Mouse (Mus musculus) G1E (cell line): ENCODE data around the gene Pfdn4. TPM values are rescaled to one million over a fixed set of nuclear protein-coding genes. Genes with fewer than 3 reads are reported as not detected.

Experiments
- ATAC-seq: 2 replicates; pipeline ENCODE4 v1.8.0; 2016; ENCODE audit warnings: mild to moderate bottlenecking; ENCODE audit not compliant: insufficient number of reproducible peaks, poor library complexity, low FRiP score, severe bottlenecking; ENCODE audit errors: extremely low read depth
- DNase-seq: peaks from one replicate; pipeline ENCODE4 v3.0.0; 2012; ENCODE audit warnings: low spot score
- H3K27me3 ChIP-seq: 2 replicates; pipeline ENCODE4 v1.6.1; 2012; ENCODE audit warnings: mild to moderate bottlenecking, low read length, inconsistent platforms; ENCODE audit not compliant: insufficient read depth
- H3K36me3 ChIP-seq: replicated peaks from 2 replicates; pipeline ENCODE3; 2012; ENCODE audit warnings: mild to moderate bottlenecking, inconsistent platforms
- H3K4me1 ChIP-seq: 2 replicates; pipeline ENCODE4 v1.6.1; 2012; ENCODE audit warnings: low read depth, low read length, inconsistent platforms, mixed read lengths; ENCODE audit not compliant: insufficient read depth
- H3K4me3 ChIP-seq: 2 replicates; pipeline ENCODE4 v1.5.1; 2012; ENCODE audit warnings: low read depth, mild to moderate bottlenecking, inconsistent platforms, low read length, moderate library complexity, mixed read lengths
- H3K9me3 ChIP-seq: replicated peaks from 2 replicates; pipeline ENCODE4 v1.6.1; 2012; ENCODE audit warnings: inconsistent platforms
- CTCF ChIP-seq: IDR thresholded peaks from 2 replicates; pipeline ENCODE4 v1.5.1; 2012; ENCODE audit warnings: low read depth, low read length, inconsistent platforms, mixed read lengths
- GATA1 ChIP-seq: IDR thresholded peaks from 2 replicates; pipeline ENCODE4 v1.6.1; 2012; ENCODE audit warnings: borderline replicate concordance, low read length, inconsistent platforms, mixed read lengths
- GATA2 ChIP-seq: IDR thresholded peaks from 2 replicates; pipeline ENCODE4 v1.6.1; 2012; ENCODE audit warnings: low read depth, low read length, inconsistent platforms, borderline replicate concordance
- POLR2AphosphoS5 ChIP-seq: IDR thresholded peaks from 2 replicates; pipeline ENCODE4 v1.6.1; 2012; ENCODE audit warnings: low read depth, low read length, inconsistent platforms; ENCODE audit not compliant: insufficient replicate concordance
- TAL1 ChIP-seq: conservative IDR thresholded peaks from 2 replicates; pipeline ENCODE4 v1.6.1; 2012; ENCODE audit warnings: low read depth, low read length, inconsistent platforms, mixed read lengths
- polyA plus RNA-seq: library from polyadenylated mRNA; stranded (reverse); fragments of >175 nt; gene quantifications from 2 replicates; pipeline ENCODE4 v1.2.3, GENCODE M21; 2012
- total RNA-seq, 2 experiments: library from RNA; stranded (forward) in 1 of 2; stranded (reverse) in 1 of 2; fragments of 200-1000 nt in 1 of 2; fragments of >200 nt in 1 of 2; fragmentation: Nextera tagmentation in 1 of 2; gene quantifications; 2 replicates each; pipeline ENCODE4 v1.2.3; 2014 to 2017

Gene Pfdn4
- total and polyA plus RNA-seq, 3 experiments = 7.5 to 87.9 (median 41.2) TPM

- TF ChIP-seq POLR2AphosphoS5 = no peak
- no peak for TF ChIP-seq GATA1
- no peak for TF ChIP-seq GATA2
- no peak for TF ChIP-seq TAL1
- no peak for TF ChIP-seq CTCF
- peaks cover 54% of the 10 kb centered on the region for H3K9me3 ChIP-seq
- no peak overlapping the region for H3K4me3 ChIP-seq
- no peaks in the 10 kb centered on the region for H3K4me1 ChIP-seq
- no peaks in the 10 kb centered on the region for H3K36me3 ChIP-seq
- ATAC-seq = no peak
- DNase-seq = no peak
- no peaks in the 10 kb centered on the region for H3K27me3 ChIP-seq
Measured at GRCm38 (mm10) chr2:170476215-170476614, 20.0 kb upstream of the Pfdn4 start.

DNA sequence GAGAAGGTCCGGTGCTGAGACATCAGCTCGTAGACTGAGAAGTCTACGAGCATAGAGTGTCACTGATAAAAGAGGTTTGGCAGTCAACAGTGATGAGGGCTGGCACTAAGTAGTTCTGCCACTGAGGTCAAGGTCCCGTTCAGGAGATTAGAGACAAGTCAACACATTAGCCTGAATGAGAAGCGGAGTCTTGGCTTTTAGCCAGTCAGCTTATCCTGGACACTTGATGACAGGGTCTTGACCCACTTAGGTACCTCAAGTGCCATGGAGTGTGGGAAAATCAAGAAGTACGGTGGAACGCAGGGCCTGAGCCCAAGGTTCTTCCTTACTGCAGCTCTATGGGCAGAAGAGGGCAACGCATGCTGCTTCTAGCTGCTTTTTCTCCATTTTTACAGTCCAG, 19.6 kb upstream of the Pfdn4 start:
- Histone ChIP-seq H3K4me3 (no peak overlapping the region), H3K36me3 (no peaks in the 10 kb centered on the region), H3K27me3 (no peaks in the 10 kb centered on the region), H3K4me1 (no peaks in the 10 kb centered on the region), H3K9me3 (peaks cover 54% of the 10 kb centered on the region)
- TF ChIP-seq CTCF = no peak
- TF ChIP-seq GATA2 = no peak
- TF ChIP-seq POLR2AphosphoS5 = no peak
- TF ChIP-seq TAL1 = no peak
- TF ChIP-seq GATA1 = no peak
- DNase-seq (no peak), ATAC-seq (no peak)

DNA sequence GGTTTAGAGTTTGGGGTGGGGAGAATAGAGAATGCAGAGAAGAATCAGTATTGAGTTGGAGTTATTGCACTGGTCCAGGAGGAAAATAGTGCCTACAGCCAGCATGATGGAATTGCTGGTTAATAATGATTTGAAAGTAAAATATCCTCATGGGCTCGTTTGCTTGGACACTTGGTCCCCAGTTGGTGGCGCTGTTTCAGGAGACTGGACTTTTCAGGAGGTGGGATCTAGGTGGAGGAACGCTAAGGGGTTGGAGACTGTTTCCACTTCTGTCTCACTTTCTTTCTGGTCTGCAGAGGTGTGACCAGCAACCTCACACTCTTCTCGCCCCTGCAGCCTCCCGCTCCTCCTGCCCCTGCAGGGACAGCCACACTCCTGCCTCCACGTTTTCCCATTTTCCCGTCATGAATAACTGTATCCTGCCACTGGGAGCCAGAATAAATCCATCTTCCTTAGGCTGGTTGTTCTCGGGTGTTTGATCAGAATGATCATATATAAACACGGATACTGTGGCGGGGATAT, 14.1 kb upstream of the Pfdn4 start:
- Histone ChIP-seq H3K36me3 (no peaks in the 10 kb centered on the region), H3K4me1 (no peaks in the 10 kb centered on the region), H3K4me3 (no peak overlapping the region), H3K9me3 (peaks cover 62% of the 10 kb centered on the region), H3K27me3 (no peaks in the 10 kb centered on the region)
- ATAC-seq = no peak
- TF ChIP-seq POLR2AphosphoS5 = no peak
- no peak for TF ChIP-seq CTCF
- TF ChIP-seq TAL1 = no peak
- TF ChIP-seq GATA1 = no peak
- no peak for DNase-seq

GRCm38 (mm10) chr2:170483914-170484313, 12.3 kb upstream of the Pfdn4 start:
- ATAC-seq (no peak), DNase-seq (no peak)
- Histone ChIP-seq H3K4me3 (no peak overlapping the region), H3K4me1 (no peaks in the 10 kb centered on the region), H3K27me3 (no peaks in the 10 kb centered on the region), H3K9me3 (peaks cover 71% of the 10 kb centered on the region), H3K36me3 (no peaks in the 10 kb centered on the region)
- no peak for TF ChIP-seq CTCF
- no peak for TF ChIP-seq GATA1

DNA sequence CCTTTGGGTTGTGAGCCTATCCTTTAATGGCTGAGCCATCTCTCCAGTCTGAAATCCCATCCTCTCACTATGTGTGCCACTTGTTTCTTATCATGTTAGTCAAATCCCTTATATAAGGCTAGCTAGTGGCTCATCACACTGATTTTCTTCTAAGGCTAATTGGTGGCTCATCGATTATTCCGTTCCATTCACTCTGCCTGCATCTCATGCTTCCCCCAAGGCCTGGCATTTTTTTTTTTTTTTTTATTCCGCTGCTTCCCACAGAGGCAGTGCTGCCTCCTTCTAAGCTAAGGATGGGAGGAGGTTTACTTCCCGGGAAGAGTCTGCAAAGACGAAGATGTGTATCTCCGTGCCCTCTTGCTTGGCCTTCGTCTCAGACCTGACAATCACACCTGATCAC, 9.0 kb upstream of the Pfdn4 start:
- Histone ChIP-seq H3K27me3 (no peaks in the 10 kb centered on the region), H3K4me3 (no peak overlapping the region), H3K4me1 (no peaks in the 10 kb centered on the region), H3K9me3 (peaks cover 66% of the 10 kb centered on the region), H3K36me3 (no peaks in the 10 kb centered on the region)
- DNase-seq = no peak
- TF ChIP-seq GATA1 = no peak
- TF ChIP-seq POLR2AphosphoS5 = no peak
- no peak for TF ChIP-seq TAL1
- no peak for TF ChIP-seq CTCF
- no peak for TF ChIP-seq GATA2
- no peak for ATAC-seq

DNA sequence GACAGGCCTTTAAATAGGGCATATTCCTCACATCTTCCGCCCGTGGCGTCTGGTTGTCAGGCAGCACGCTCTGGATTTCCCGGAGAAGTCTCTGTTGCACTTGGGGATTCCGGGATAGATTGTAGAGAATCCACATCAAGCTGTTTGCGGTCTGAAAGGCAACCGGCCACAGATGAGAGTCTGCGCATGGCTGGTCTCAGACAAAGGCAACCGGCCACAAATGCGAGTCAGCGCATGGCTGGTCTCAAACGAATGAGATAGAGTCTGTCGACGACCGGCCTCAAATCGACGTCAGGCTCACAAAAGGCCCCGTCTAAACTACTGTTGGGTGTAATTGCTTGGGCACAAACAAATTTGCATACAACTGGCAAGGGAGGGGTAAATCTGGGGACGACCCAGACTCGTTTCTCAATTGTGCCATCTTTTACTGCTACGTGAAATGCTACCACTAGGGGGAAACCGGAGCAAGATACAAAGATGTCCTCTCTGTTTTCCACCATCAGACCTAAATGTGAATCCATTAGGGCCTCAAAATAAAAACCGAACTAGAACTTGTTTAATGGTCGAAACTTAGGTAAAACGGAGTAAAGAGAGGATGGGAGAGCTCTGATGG, 8.2 kb upstream of the Pfdn4 start:
- H3K27me3 ChIP-seq = no peaks in the 10 kb centered on the region
- H3K36me3 ChIP-seq = no peaks in the 10 kb centered on the region
- no peaks in the 10 kb centered on the region for H3K4me1 ChIP-seq
- no peak for TF ChIP-seq GATA1
- TF ChIP-seq GATA2 = no peak
- no peak for TF ChIP-seq CTCF
- TF ChIP-seq TAL1 = no peak
- TF ChIP-seq POLR2AphosphoS5 = no peak
- ATAC-seq (no peak), DNase-seq (no peak)
- peaks cover 70% of the 10 kb centered on the region for H3K9me3 ChIP-seq
- no peak overlapping the region for H3K4me3 ChIP-seq
